Mouse (Mus musculus) ES-E14 (cell line): ENCODE data around the gene Sgsm2.

ENCODE experiments used
- CHD2 ChIP-seq: IDR thresholded peaks from 2 replicates; pipeline ENCODE4 v1.6.1; 2014; ENCODE audit warnings: mild to moderate bottlenecking, low read depth, low read length, inconsistent platforms
- MAFK ChIP-seq: IDR thresholded peaks from 2 replicates; pipeline ENCODE4 v1.6.1; 2014; ENCODE audit warnings: mild to moderate bottlenecking, low read depth, low read length, inconsistent platforms; ENCODE audit not compliant: insufficient read depth
- ZC3H11A ChIP-seq: IDR thresholded peaks from 2 replicates; pipeline ENCODE4 v1.6.1; 2012; ENCODE audit warnings: low read depth, mild to moderate bottlenecking, inconsistent platforms, low read length, borderline replicate concordance
- ZNF384 ChIP-seq: IDR thresholded peaks from 2 replicates; pipeline ENCODE4 v1.6.1; 2012; ENCODE audit warnings: low read depth, low read length, inconsistent platforms

GRCm38 (mm10) chr11:74850998-74851661 lies 45.7 kb downstream of the Sgsm2 start:
- TF ChIP-seq ZC3H11A (no peak), CHD2 (no peak), ZNF384 (no peak), MAFK (no peak)
